Mouse (Mus musculus): ENCODE data around the gene Maged2. TPM values are rescaled to one million over a fixed set of nuclear protein-coding genes. Genes with fewer than 3 reads are reported as not detected.
"Not testable (repeated sequence)": the region's sequence is repeated elsewhere in the genome, so short reads cannot be mapped to it uniquely, and the experiment has no call there.

Gene Maged2
- polyA plus RNA-seq, 1 experiment from 2014 or later: 595 TPM

GRCm38 (mm10) chrX:150800987-150801386 lies 13.2 kb downstream of the Maged2 start:
- H3K27me3 ChIP-seq (replicated peaks; ENCODE audit: control insufficient read depth, insufficient read depth, low read length); H3K4me2 ChIP-seq (ENCODE audit: low read length); H3K9me3 ChIP-seq (ENCODE audit: control insufficient read depth, low read length); ATAC-seq; H3K9ac ChIP-seq (ENCODE audit: low read depth, low read length); H3K4me3 ChIP-seq (ENCODE audit: low read length); H3K27ac ChIP-seq (ENCODE audit: low read depth, low read length); H3K4me1 ChIP-seq (ENCODE audit: control insufficient read depth, insufficient read depth, low read depth, low read length); H3K36me3 ChIP-seq (ENCODE audit: control insufficient read depth, insufficient read depth, low read length): not testable (repeated sequence)
- WGBS: 69% methylated on average over 1 of the region's 4 CpGs

GRCm38 (mm10) chrX:150798493-150799177 lies 15.5 kb downstream of the Maged2 start:
- H3K4me3 ChIP-seq (ENCODE audit: low read length); H3K4me1 ChIP-seq (ENCODE audit: control insufficient read depth, insufficient read depth, low read depth, low read length); H3K4me2 ChIP-seq (ENCODE audit: low read length); H3K27me3 ChIP-seq (replicated peaks; ENCODE audit: control insufficient read depth, insufficient read depth, low read length); H3K9ac ChIP-seq (ENCODE audit: low read depth, low read length); H3K27ac ChIP-seq (ENCODE audit: low read depth, low read length); H3K9me3 ChIP-seq (ENCODE audit: control insufficient read depth, low read length); H3K36me3 ChIP-seq (ENCODE audit: control insufficient read depth, insufficient read depth, low read length): not testable (repeated sequence)
- 25% methylated on average over 2 of the region's 10 CpGs for WGBS
- peak; percentile 96 for ATAC-seq

Other genes starting within 250 kb of the Maged2 start
- gene Pfkfb1, start 226.1 kb downstream of the Maged2 start, polyA plus RNA-seq (2015; fragmentation: Nextera tagmentation; extraction: Ambion mirVana): 4.5 and 4.8 TPM in 2 replicates
- gene Apex2, start 224.5 kb downstream of the Maged2 start, polyA plus RNA-seq (2015; fragmentation: Nextera tagmentation; extraction: Ambion mirVana): 14.8 and 18.1 TPM in 2 replicates
- 73.6 and 86.1 TPM in 2 replicates for gene Tro, start 156.8 kb downstream of the Maged2 start, polyA plus RNA-seq (2015; fragmentation: Nextera tagmentation; extraction: Ambion mirVana)
- gene Gnl3l, start 203.0 kb upstream of the Maged2 start, polyA plus RNA-seq (2015; fragmentation: Nextera tagmentation; extraction: Ambion mirVana): 80.7 and 80.9 TPM in 2 replicates
- gene Fgd1, start 231.8 kb upstream of the Maged2 start, polyA plus RNA-seq (2015; fragmentation: Nextera tagmentation; extraction: Ambion mirVana): 12.8 and 15.6 TPM in 2 replicates